Mouse (Mus musculus) lung, embryonic 15.5 days (tissue): Measurements from ENCODE around the gene Slc7a1. TPM values are rescaled to one million over a fixed set of nuclear protein-coding genes. Genes with fewer than 3 reads are reported as not detected.

Experiments
- ATAC-seq: fragments of 200-750 bp; cut with Nextera tagmentation; 2 replicates; pipeline ENCODE4 v1.8.0; 2017; ENCODE audit warnings: moderate number of reproducible peaks, borderline replicate concordance; ENCODE audit not compliant: low FRiP score, low TSS enrichment; ENCODE audit errors: extremely low read depth
- H3K27ac ChIP-seq: fragments of 300-500 bp; sonication (generic); 2 replicates; pipeline ENCODE4 v1.5.1; 2015; ENCODE audit warnings: moderate library complexity, mild to moderate bottlenecking, inconsistent platforms
- H3K27me3 ChIP-seq: fragments of 300-500 bp; sonication (generic); 2 replicates; pipeline ENCODE4 v1.6.1; 2015; ENCODE audit warnings: inconsistent platforms
- H3K36me3 ChIP-seq: fragments of 300-500 bp; sonication (generic); 2 replicates; pipeline ENCODE4 v1.6.1; 2015; ENCODE audit warnings: inconsistent platforms
- H3K4me1 ChIP-seq: fragments of 300-500 bp; sonication (generic); 2 replicates; pipeline ENCODE4 v1.6.1; 2015; ENCODE audit warnings: inconsistent platforms
- H3K4me2 ChIP-seq: fragments of 300-500 bp; sonication (generic); 2 replicates; pipeline ENCODE4 v1.6.1; 2015; ENCODE audit warnings: inconsistent platforms, mild to moderate bottlenecking, moderate library complexity
- H3K4me3 ChIP-seq: fragments of 300-500 bp; sonication (generic); 2 replicates; pipeline ENCODE4 v1.5.1; 2015; ENCODE audit warnings: mild to moderate bottlenecking, inconsistent platforms
- H3K9ac ChIP-seq: fragments of 300-500 bp; sonication (generic); 2 replicates; pipeline ENCODE4 v1.6.1; 2015; ENCODE audit warnings: inconsistent platforms
- H3K9me3 ChIP-seq: fragments of 300-500 bp; sonication (generic); 2 replicates; pipeline ENCODE4 v1.6.1; 2016; ENCODE audit warnings: inconsistent platforms
- WGBS: fragments of 180-500 bp; shearing (Covaris S2); methylation state at CpG from one replicate; pipeline ENCODE4 v1.1.7; 2015; 5-methylcytosine and 5-hydroxymethylcytosine counted together
- polyA plus RNA-seq: library from polyadenylated mRNA; unstranded; fragments of >200 nt; fragmentation: Nextera tagmentation; extraction: Ambion mirVana; gene quantifications from 2 replicates; pipeline ENCODE4 v1.2.1, GENCODE M21; 2015

Gene Slc7a1
- polyA plus RNA-seq, 1 experiment from 2014 or later: 15.5 TPM

DNA sequence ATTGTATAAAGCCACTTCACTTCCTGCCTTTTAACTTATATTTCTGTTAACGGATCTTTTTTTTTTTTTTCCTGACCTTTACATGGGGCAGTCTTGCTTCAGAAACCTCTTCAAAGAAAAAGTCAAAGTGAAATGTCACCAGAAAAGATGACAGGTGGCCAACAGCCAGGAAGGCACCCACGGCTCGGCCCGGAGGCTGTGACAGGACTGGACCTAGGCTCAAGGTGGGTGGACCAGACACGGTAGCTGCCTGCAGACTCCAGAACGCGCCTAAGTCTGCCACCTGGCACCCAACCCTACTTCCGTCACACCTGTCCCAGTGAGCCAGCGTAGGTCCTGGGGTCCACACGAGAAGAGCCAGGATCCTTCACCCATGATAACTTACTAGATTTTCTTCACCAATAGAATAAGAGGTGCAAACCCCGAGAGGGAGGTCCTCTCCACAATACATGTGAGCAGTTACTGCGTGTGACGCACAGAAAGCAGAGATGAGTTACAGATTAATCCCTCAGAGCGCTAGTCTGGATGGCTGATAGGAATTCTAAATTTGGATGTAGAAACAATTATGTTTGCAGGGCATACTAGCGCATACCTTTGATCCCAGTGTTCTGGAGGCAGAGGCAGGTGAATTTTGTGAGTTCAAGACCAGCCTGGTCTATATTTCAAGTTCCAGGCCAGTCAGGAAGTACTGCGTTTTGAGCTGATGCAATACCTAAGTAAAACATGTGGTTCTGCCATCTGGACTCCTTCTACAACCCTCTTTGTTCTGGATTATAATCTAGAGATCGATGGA lies 22.1 kb downstream of the Slc7a1 start:
- no peak overlapping the region for H3K27ac ChIP-seq
- no peak for ATAC-seq
- 69% methylated on average over 17 of the region's 17 CpGs for WGBS

DNA sequence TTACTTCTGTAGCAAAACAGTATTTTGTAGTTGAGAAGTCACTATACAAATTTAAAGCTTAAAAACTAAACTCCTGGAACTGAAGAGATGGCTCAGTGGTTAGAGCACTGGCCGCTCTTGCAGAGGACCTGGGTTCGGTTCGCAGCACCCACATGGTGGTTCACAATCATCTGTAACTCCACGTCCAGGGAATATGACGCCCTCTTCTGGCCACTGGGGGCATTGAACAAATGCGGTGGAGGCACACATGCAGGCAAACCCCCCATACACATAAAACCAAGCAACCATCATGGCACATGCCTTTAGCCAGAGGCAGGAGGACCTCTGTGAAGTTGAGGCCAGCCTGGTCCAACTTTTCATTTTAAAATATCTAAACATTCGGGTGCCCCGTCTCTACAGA lies 23.3 kb downstream of the Slc7a1 start:
- 96% methylated on average over 8 of the region's 8 CpGs for WGBS
- no peak overlapping the region for H3K4me3 ChIP-seq
- no peaks in the 10 kb centered on the region for H3K9me3 ChIP-seq
- no peaks in the 10 kb centered on the region; the same call in 1 of the 2 replicates for H3K36me3 ChIP-seq
- peaks cover 14% of the 10 kb centered on the region; the same call in 1 of the 2 replicates for H3K4me1 ChIP-seq
- H3K4me2 ChIP-seq: no peak overlapping the region
- no peaks in the 10 kb centered on the region for H3K27me3 ChIP-seq
- no peak overlapping the region for H3K27ac ChIP-seq
- H3K9ac ChIP-seq: no peak overlapping the region
- ATAC-seq: no peak

More for the DNA sequence above, 22.1 kb downstream of the Slc7a1 start:
- Histone ChIP-seq H3K9ac (no peak overlapping the region), H3K4me1 (peaks cover 14% of the 10 kb centered on the region; the same call in 1 of the 2 replicates), H3K36me3 (no peaks in the 10 kb centered on the region; the same call in 1 of the 2 replicates), H3K4me3 (no peak overlapping the region), H3K27me3 (no peaks in the 10 kb centered on the region), H3K4me2 (no peak overlapping the region), H3K9me3 (no peaks in the 10 kb centered on the region)

DNA sequence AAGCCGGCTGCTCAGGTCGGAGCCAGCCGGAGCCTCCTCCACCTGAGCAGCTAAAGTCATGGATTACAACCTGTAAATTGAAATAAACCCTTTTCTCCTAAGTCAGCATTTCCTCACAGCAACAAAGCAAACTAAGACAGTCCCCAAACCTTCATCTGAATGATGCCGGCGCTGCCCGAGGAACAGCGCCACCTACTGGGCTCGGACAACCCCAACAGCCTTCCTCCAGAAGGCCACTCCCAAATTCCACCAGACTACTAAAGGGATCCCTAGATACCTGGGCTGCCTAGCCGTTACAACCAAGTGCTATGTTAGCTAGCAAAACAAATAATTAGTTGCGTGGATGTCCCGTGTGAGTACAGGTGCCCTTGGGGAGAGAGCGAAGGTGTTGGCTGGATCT lies 24.2 kb downstream of the Slc7a1 start:
- Histone ChIP-seq H3K4me1 (peaks cover 11% of the 10 kb centered on the region; the same call in 1 of the 2 replicates), H3K27ac (no peak overlapping the region), H3K9ac (no peak overlapping the region), H3K27me3 (no peaks in the 10 kb centered on the region), H3K4me3 (no peak overlapping the region), H3K36me3 (no peaks in the 10 kb centered on the region; the same call in 1 of the 2 replicates), H3K4me2 (no peak overlapping the region), H3K9me3 (no peaks in the 10 kb centered on the region)
- ATAC-seq: no peak
- 68% methylated on average over 12 of the region's 12 CpGs for WGBS

GRCm38 (mm10) chr5:148373092-148373685 lies 26.5 kb downstream of the Slc7a1 start:
- no peak overlapping the region for H3K9ac ChIP-seq
- 70% methylated on average over 9 of the region's 9 CpGs for WGBS
- H3K4me3 ChIP-seq: no peak overlapping the region
- H3K36me3 ChIP-seq: no peaks in the 10 kb centered on the region; the same call in 1 of the 2 replicates
- H3K27ac ChIP-seq: no peak overlapping the region
- H3K4me2 ChIP-seq: no peak overlapping the region
- ATAC-seq: no peak
- H3K27me3 ChIP-seq: no peaks in the 10 kb centered on the region
- H3K4me1 ChIP-seq: peaks cover 11% of the 10 kb centered on the region; the same call in 1 of the 2 replicates
- no peaks in the 10 kb centered on the region for H3K9me3 ChIP-seq

- no peak for ATAC-seq
- no peaks in the 10 kb centered on the region for H3K9me3 ChIP-seq
- H3K27me3 ChIP-seq: no peaks in the 10 kb centered on the region
- no peaks in the 10 kb centered on the region; the same call in 1 of the 2 replicates for H3K36me3 ChIP-seq
- H3K4me1 ChIP-seq: peaks cover 8% of the 10 kb centered on the region; the same call in 1 of the 2 replicates
- 61% methylated on average over 12 of the region's 12 CpGs for WGBS
- no peak overlapping the region for H3K4me2 ChIP-seq
- no peak overlapping the region for H3K9ac ChIP-seq
- no peak overlapping the region for H3K4me3 ChIP-seq
- H3K27ac ChIP-seq: no peak overlapping the region; the same call in 1 of the 2 replicates
Measured at GRCm38 (mm10) chr5:148372005-148372917, 27.4 kb downstream of the Slc7a1 start.

GRCm38 (mm10) chr5:148371375-148371774 lies 28.3 kb downstream of the Slc7a1 start:
- Histone ChIP-seq H3K4me2 (no peak overlapping the region), H3K9me3 (no peaks in the 10 kb centered on the region), H3K4me3 (no peak overlapping the region), H3K9ac (no peak overlapping the region), H3K36me3 (no peaks in the 10 kb centered on the region; the same call in 1 of the 2 replicates), H3K27me3 (no peaks in the 10 kb centered on the region), H3K4me1 (peaks cover 8% of the 10 kb centered on the region; the same call in 1 of the 2 replicates), H3K27ac (no peak overlapping the region)
- no peak for ATAC-seq
- WGBS: 91% methylated on average over 9 of the region's 9 CpGs

DNA sequence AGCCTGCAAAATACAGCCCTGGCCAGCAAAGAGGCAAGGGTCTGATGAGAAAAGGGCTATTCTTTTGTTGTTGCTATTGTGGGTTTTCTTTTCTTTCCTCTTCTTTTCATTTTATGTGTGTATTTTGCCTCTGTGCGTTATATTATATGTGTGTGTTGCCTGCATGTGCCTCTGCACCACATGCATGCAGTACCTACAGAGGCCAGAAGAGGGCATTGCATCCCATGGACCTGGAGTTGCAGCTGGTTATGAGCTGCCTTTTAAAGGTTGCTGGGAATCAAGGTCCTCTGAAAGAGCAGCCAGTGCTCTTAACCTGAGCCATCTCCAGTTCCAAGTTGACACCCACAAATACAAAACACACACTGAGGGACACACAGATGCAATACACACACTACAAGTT lies 29.1 kb downstream of the Slc7a1 start:
- WGBS: 88% methylated on average over 1 of the region's 1 CpGs
- H3K27me3 ChIP-seq: no peaks in the 10 kb centered on the region
- H3K36me3 ChIP-seq: no peaks in the 10 kb centered on the region
- H3K4me1 ChIP-seq: peaks cover 8% of the 10 kb centered on the region; the same call in 1 of the 2 replicates
- ATAC-seq: no peak
- no peak overlapping the region for H3K9ac ChIP-seq
- no peak overlapping the region for H3K27ac ChIP-seq
- no peak overlapping the region for H3K4me3 ChIP-seq
- no peaks in the 10 kb centered on the region for H3K9me3 ChIP-seq
- H3K4me2 ChIP-seq: no peak overlapping the region

GRCm38 (mm10) chr5:148369178-148369577 lies 30.5 kb downstream of the Slc7a1 start:
- Histone ChIP-seq H3K27me3 (no peaks in the 10 kb centered on the region), H3K36me3 (no peaks in the 10 kb centered on the region), H3K27ac (no peak overlapping the region), H3K4me1 (peaks cover 8% of the 10 kb centered on the region; the same call in 1 of the 2 replicates), H3K4me2 (no peak overlapping the region), H3K9me3 (no peaks in the 10 kb centered on the region), H3K4me3 (no peak overlapping the region), H3K9ac (no peak overlapping the region)
- 88% methylated on average over 3 of the region's 3 CpGs for WGBS
- no peak for ATAC-seq

GRCm38 (mm10) chr5:148367816-148368215 lies 31.9 kb downstream of the Slc7a1 start:
- WGBS: 89% methylated on average over 3 of the region's 3 CpGs
- Histone ChIP-seq H3K36me3 (no peaks in the 10 kb centered on the region), H3K27ac (no peak overlapping the region), H3K9ac (no peak overlapping the region), H3K4me3 (no peak overlapping the region), H3K27me3 (no peaks in the 10 kb centered on the region), H3K4me1 (peaks cover 10% of the 10 kb centered on the region), H3K4me2 (no peak overlapping the region), H3K9me3 (no peaks in the 10 kb centered on the region)
- ATAC-seq: no peak

DNA sequence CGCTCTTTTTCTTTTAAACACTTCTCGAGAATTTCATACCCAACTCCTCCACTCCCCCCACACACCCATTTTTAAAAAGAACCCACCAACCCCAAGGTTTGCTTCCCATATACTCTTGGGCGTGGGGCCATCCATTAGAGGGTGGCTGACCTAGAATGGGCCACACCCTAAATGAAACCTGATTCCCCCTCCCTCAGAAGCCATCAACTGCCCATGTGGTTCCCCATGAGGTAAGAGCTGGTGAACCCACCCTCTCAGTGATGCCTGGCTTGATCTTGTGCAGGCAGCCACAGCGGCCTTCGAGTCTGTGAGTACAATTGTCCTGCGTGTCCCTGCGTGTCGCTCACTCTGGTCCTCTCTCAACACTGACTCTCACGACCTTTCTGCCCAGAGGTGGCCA lies 33.2 kb downstream of the Slc7a1 start:
- no peaks in the 10 kb centered on the region for H3K36me3 ChIP-seq
- H3K27ac ChIP-seq: no peak overlapping the region
- H3K9ac ChIP-seq: no peak overlapping the region
- H3K4me2 ChIP-seq: no peak overlapping the region
- no peak overlapping the region for H3K4me3 ChIP-seq
- peaks cover 13% of the 10 kb centered on the region for H3K4me1 ChIP-seq
- no peaks in the 10 kb centered on the region for H3K27me3 ChIP-seq
- WGBS: 90% methylated on average over 9 of the region's 9 CpGs
- no peaks in the 10 kb centered on the region for H3K9me3 ChIP-seq
- no peak for ATAC-seq

DNA sequence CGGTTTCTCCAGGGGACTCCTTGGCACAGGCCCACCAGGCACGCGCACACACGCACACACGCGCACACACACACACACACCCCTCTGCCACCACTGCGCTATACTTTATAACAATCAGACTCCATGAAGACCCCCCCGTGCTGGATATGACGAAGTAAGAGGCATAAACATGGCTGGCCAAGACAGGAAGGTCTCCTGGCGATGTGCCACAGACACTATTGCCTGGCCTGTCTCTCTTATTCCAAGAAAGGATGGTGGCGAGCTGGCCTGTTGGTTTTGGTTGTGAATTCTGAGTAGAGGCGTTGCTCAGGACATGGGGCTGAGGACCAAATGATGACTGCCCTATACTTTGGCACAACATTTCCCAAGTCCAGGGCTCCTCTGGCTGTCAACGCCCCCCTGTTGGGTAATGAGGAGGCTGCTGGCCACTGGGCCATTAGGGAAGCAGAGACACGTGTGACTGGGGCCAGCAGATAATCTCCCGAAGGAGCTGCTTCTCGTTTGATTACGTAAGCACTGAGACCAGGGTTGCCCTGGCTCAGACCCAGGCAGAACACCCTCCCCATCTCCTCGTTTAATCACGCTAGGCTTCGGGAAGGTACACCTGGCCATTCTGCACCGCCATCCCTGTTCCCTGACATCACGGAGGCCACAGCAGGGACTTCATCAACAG lies 36.1 kb downstream of the Slc7a1 start:
- no peak overlapping the region for H3K9ac ChIP-seq
- WGBS: 65% methylated on average over 22 of the region's 22 CpGs
- no peak overlapping the region for H3K4me3 ChIP-seq
- peaks cover 24% of the 10 kb centered on the region for H3K4me1 ChIP-seq
- no peaks in the 10 kb centered on the region for H3K36me3 ChIP-seq
- no peak overlapping the region for H3K27ac ChIP-seq
- no peaks in the 10 kb centered on the region for H3K9me3 ChIP-seq
- peak; percentile 53 for ATAC-seq
- H3K4me2 ChIP-seq: no peak overlapping the region
- no peaks in the 10 kb centered on the region for H3K27me3 ChIP-seq
